ENCODE assay signal across 24 mouse cellular contexts in the genomic region with DNA sequence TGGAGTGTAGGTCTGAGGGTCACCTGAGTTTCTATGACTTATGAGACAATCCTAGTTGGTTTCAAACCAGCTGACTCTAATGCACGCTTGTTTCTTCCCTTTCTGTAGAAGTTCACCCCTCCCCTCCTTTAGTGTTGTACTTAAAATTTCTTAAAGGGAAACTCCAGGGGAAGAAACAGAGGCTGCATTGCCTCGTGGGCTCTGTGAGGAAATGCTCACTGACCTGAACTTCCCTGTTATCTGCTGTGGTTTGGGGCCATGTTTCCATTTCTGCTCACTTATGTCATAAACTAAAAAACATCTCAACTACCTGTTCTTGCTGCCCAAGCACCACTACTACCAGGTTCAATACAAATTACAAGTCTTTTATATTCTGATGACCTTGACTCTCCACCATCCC.
DNase-seq lines count a peak whose midpoint lies in the region; ATAC-seq and TF ChIP-seq lines count a peak whose summit lies in the region.
"Had no signal": no experiment of that assay in that cellular context is flagged by ENCODE, and none has a peak within 500 bp of the region (broad histone marks: within the 10 kb centered on the region; RNA-seq: fewer than 3 reads in every experiment).

No protein-coding gene starts in this region.

- no peak for TF ChIP-seq RAD21 in MEL (IDR thresholded peaks at IDR 0.05; ENCODE audit: low read depth, low read length)

- no peaks in the 10 kb centered on the region for H3K27me3 ChIP-seq in liver, adult 2 months (ENCODE audit: control insufficient read depth, insufficient read depth, low read length)
- no peaks in the 10 kb centered on the region for H3K27me3 ChIP-seq in liver, embryonic 12.5 days (replicated peaks)
- no peaks in the 10 kb centered on the region for H3K27me3 ChIP-seq in MEL (ENCODE audit: control insufficient read depth in 1 of 2, insufficient read depth in 2 of 2, low read length in 2 of 2)
- H3K27me3 ChIP-seq: embryonic facial prominence, embryonic 15.5 days; heart, embryonic 12.5 days; hindbrain, embryonic 12.5 days; liver, embryonic 13.5 days had no signal

- TF ChIP-seq CTCF in liver, adult 2 months (IDR thresholded peaks at IDR 0.05; ENCODE audit: low read depth, low read length): no peak
- no peak for TF ChIP-seq CTCF in MEL (IDR thresholded peaks at IDR 0.05 in 2 of 3, conservative IDR thresholded peaks at IDR 0.05 in 1 of 3; ENCODE audit: control insufficient read depth in 1 of 3, insufficient read depth in 1 of 3, low read depth in 2 of 3, low read length in 3 of 3, poor library complexity in 1 of 3, severe bottlenecking in 1 of 3)

- no peak overlapping the region for H3K4me2 ChIP-seq in liver, embryonic 12.5 days
- H3K4me2 ChIP-seq: embryonic facial prominence, embryonic 15.5 days; heart, embryonic 12.5 days; hindbrain, embryonic 12.5 days; liver, embryonic 13.5 days had no signal

- peak; percentile 80 to 81 for TF ChIP-seq EP300 in MEL (IDR thresholded peaks at IDR 0.05; ENCODE audit: low read depth in 1 of 2, low read length in 2 of 2)

- no peak overlapping the region for H3K27ac ChIP-seq in liver, adult 2 months (replicated peaks; ENCODE audit: insufficient read depth, low read depth, low read length)
- H3K27ac ChIP-seq in liver, embryonic 12.5 days: no peak overlapping the region
- no peak overlapping the region for H3K27ac ChIP-seq in MEL (ENCODE audit: control insufficient read depth, low read depth, low read length)
- H3K27ac ChIP-seq: embryonic facial prominence, embryonic 15.5 days; hindbrain, embryonic 12.5 days; limb, embryonic 10.5 days; liver, embryonic 13.5 days; midbrain, embryonic 10.5 days had no signal

- no peaks in the 10 kb centered on the region for H3K36me3 ChIP-seq in liver, adult 2 months (ENCODE audit: control insufficient read depth, insufficient read depth, low read length)
- H3K36me3 ChIP-seq in liver, embryonic 12.5 days: no peaks in the 10 kb centered on the region
- peaks cover 0 to 37% of the 10 kb centered on the region in 2 experiments; a peak in 2 of 4 replicates for H3K36me3 ChIP-seq in MEL (ENCODE audit: control insufficient read depth in 1 of 2, insufficient read depth in 2 of 2, low read length in 2 of 2)
- H3K36me3 ChIP-seq: embryonic facial prominence, embryonic 15.5 days; heart, embryonic 12.5 days; hindbrain, embryonic 12.5 days; limb, embryonic 10.5 days; liver, embryonic 13.5 days; midbrain, embryonic 10.5 days had no signal

- H3K4me1 ChIP-seq in liver, adult 2 months (ENCODE audit: control insufficient read depth, insufficient read depth, low read length): no peaks in the 10 kb centered on the region
- H3K4me1 ChIP-seq in liver, embryonic 12.5 days: no peaks in the 10 kb centered on the region
- H3K4me1 ChIP-seq in MEL (ENCODE audit: control insufficient read depth in 1 of 2, insufficient read depth in 2 of 2, low read length in 2 of 2): peaks cover 11 to 25% of the 10 kb centered on the region in 2 experiments
- H3K4me1 ChIP-seq: embryonic facial prominence, embryonic 15.5 days; heart, embryonic 12.5 days; hindbrain, embryonic 12.5 days; limb, embryonic 10.5 days; liver, embryonic 13.5 days had no signal

- no peak overlapping the region for H3K4me3 ChIP-seq in liver, adult 2 months (ENCODE audit: insufficient read depth, low read depth, low read length)
- no peak overlapping the region for H3K4me3 ChIP-seq in liver, embryonic 12.5 days
- H3K4me3 ChIP-seq in MEL (ENCODE audit: control insufficient read depth in 1 of 2, insufficient read depth in 1 of 2, low read depth in 2 of 2, low read length in 2 of 2): no peak overlapping the region
- H3K4me3 ChIP-seq: embryonic facial prominence, embryonic 15.5 days; heart, embryonic 12.5 days; hindbrain, embryonic 12.5 days; limb, embryonic 10.5 days; liver, embryonic 13.5 days; midbrain, embryonic 10.5 days had no signal

- 68% methylated on average over 2 of the region's 2 CpGs for WGBS in liver, adult 2 months
- WGBS in liver, embryonic 12.5 days (ENCODE audit: insufficient replicate concordance): 6% methylated on average over 2 of the region's 2 CpGs

- H3K79me2 ChIP-seq in liver, adult 2 months (ENCODE audit: control insufficient read depth, insufficient read depth, low read length): no peaks in the 10 kb centered on the region
- no peaks in the 10 kb centered on the region for H3K79me2 ChIP-seq in MEL (ENCODE audit: control insufficient read depth, insufficient read depth, low read length, poor library complexity)

- ATAC-seq in liver, embryonic 12.5 days: no peak
- peak; percentile 90 to 94 for ATAC-seq in hematopoietic stem cell, adult 5-6 weeks (replicated peaks in 1 of 2; ENCODE audit: insufficient read depth in 1 of 2, low FRiP score in 2 of 2, low TSS enrichment in 1 of 2, low read depth in 1 of 2, poor library complexity in 2 of 2, severe bottlenecking in 2 of 2)
- peak; percentile 62 for ATAC-seq in monocyte, adult 5-6 weeks (replicated peaks; ENCODE audit: insufficient number of reproducible peaks, low FRiP score, low TSS enrichment, poor library complexity, severe bottlenecking)
- ATAC-seq: forebrain, embryonic 14.5 days; midbrain, embryonic 16.5 days had no signal

- H3K9me3 ChIP-seq in liver, embryonic 12.5 days (replicated peaks): no peaks in the 10 kb centered on the region
- no peaks in the 10 kb centered on the region for H3K9me3 ChIP-seq in MEL (replicated peaks; ENCODE audit: insufficient read depth, low read length)
- H3K9me3 ChIP-seq: embryonic facial prominence, embryonic 15.5 days; heart, embryonic 12.5 days; hindbrain, embryonic 12.5 days; limb, embryonic 10.5 days; liver, embryonic 13.5 days; midbrain, embryonic 10.5 days had no signal

- peak; percentile 28 for DNase-seq in liver, adult 2 months (ENCODE audit: extremely low read depth, low read depth, low spot score)
- DNase-seq in MEL (ENCODE audit: low read depth, low spot score): peak; percentile 76
- no peak for DNase-seq in adrenal gland, postnatal 36 days
- no peak for DNase-seq in kidney, postnatal 25 days
- no peak for DNase-seq in gastrocnemius, adult 18-20 months (ENCODE audit: low spot score)
- DNase-seq: adrenal gland, adult 8-10 months; cerebellum, adult 9-10 months; gastrocnemius, postnatal 14 days; heart, adult 18-20 months; heart, postnatal 10 days; kidney, adult 18-20 months; kidney, postnatal 10 days; liver, embryonic 13.5 days; right cerebral cortex, postnatal 14 days had no signal

- TF ChIP-seq POLR2A in liver, adult 2 months (IDR thresholded peaks at IDR 0.05; ENCODE audit: extremely low read depth, insufficient read depth, low read length): no peak
- TF ChIP-seq POLR2A in MEL (IDR thresholded peaks at IDR 0.05; ENCODE audit: control insufficient read depth in 1 of 2, insufficient read depth in 1 of 2, low read depth in 1 of 2, low read length in 2 of 2, poor library complexity in 1 of 2): no peak

- H3K9ac ChIP-seq in liver, adult 2 months (ENCODE audit: low read depth, low read length): no peak overlapping the region
- H3K9ac ChIP-seq in liver, embryonic 12.5 days: no peak overlapping the region
- H3K9ac ChIP-seq in MEL (ENCODE audit: control insufficient read depth, low read depth, low read length, poor library complexity, severe bottlenecking): no peak overlapping the region
- H3K9ac ChIP-seq: embryonic facial prominence, embryonic 15.5 days; heart, embryonic 12.5 days; hindbrain, embryonic 12.5 days; liver, embryonic 13.5 days had no signal

TF ChIP-seq in MEL, 35 proteins besides CTCF, POLR2A, EP300 and RAD21 (continues in another document):
- TF ChIP-seq ELF1 (IDR thresholded peaks at IDR 0.05; ENCODE audit: low read depth, low read length): 0 out of 2 replicates have a peak, but pooled peaks have one; percentile 16
- TF ChIP-seq CHD2 (IDR thresholded peaks at IDR 0.05; ENCODE audit: low read length): 0 out of 2 replicates have a peak, but pooled peaks have one; percentile 24
- peak; percentile 62 for TF ChIP-seq SIN3A (IDR thresholded peaks at IDR 0.05; ENCODE audit: low read length)
- no peak for TF ChIP-seq ZKSCAN1 (IDR thresholded peaks at IDR 0.05; ENCODE audit: low read depth, low read length)
- no peak for TF ChIP-seq UBTF (IDR thresholded peaks at IDR 0.05; ENCODE audit: borderline replicate concordance, insufficient read depth, low read depth, low read length)
- TF ChIP-seq BHLHE40 (IDR thresholded peaks at IDR 0.05; ENCODE audit: borderline replicate concordance, low read depth, low read length): peak; percentile 17; the same call in 1 of the 2 replicates
- no peak for TF ChIP-seq JUND (IDR thresholded peaks at IDR 0.05; ENCODE audit: low read depth, low read length)
- TF ChIP-seq POLR2AphosphoS2 (IDR thresholded peaks at IDR 0.05; ENCODE audit: low read length): no peak
- peak; percentile 73; the same call in 1 of the 2 replicates for TF ChIP-seq MAX (IDR thresholded peaks at IDR 0.05; ENCODE audit: low read length)
- 0 out of 2 replicates have a peak, but pooled peaks have one; percentile 47 for TF ChIP-seq TCF12 (IDR thresholded peaks at IDR 0.05; ENCODE audit: low read depth, low read length)
- peak; percentile 79 for TF ChIP-seq RCOR1 (IDR thresholded peaks at IDR 0.05; ENCODE audit: low read depth, low read length)
- no peak for TF ChIP-seq ZC3H11A (IDR thresholded peaks at IDR 0.05; ENCODE audit: low read depth, low read length)
- peak; percentile 69 for TF ChIP-seq GATA1 (IDR thresholded peaks at IDR 0.05; ENCODE audit: low read depth, low read length)
- peak; percentile 18; the same call in 1 of the 2 replicates for TF ChIP-seq MYB (IDR thresholded peaks at IDR 0.05; ENCODE audit: low read depth, low read length)
- TF ChIP-seq ETS1 (IDR thresholded peaks at IDR 0.05; ENCODE audit: low read depth, low read length): peak; percentile 72
- no peak for TF ChIP-seq E2F4 (IDR thresholded peaks at IDR 0.05; ENCODE audit: borderline replicate concordance, low read depth, low read length)
- peak; percentile 57 for TF ChIP-seq MXI1 (IDR thresholded peaks at IDR 0.05; ENCODE audit: low read depth, low read length)
- no peak for TF ChIP-seq USF2 (IDR thresholded peaks at IDR 0.05; ENCODE audit: borderline replicate concordance in 1 of 2, insufficient read depth in 1 of 2, low read depth in 1 of 2, low read length in 2 of 2)
- no peak for TF ChIP-seq MAZ (IDR thresholded peaks at IDR 0.05; ENCODE audit: low read depth, low read length)
- no peak for TF ChIP-seq TAL1 (IDR thresholded peaks at IDR 0.05; ENCODE audit: low read length)
- no peak for TF ChIP-seq SMC3 (IDR thresholded peaks at IDR 0.05; ENCODE audit: low read depth, low read length)
- no peak for TF ChIP-seq NELFE (IDR thresholded peaks at IDR 0.05; ENCODE audit: low read depth, low read length)
- no peak for TF ChIP-seq CHD1 (IDR thresholded peaks at IDR 0.05; ENCODE audit: low read depth, low read length)
- TF ChIP-seq ZMIZ1 (IDR thresholded peaks at IDR 0.05; ENCODE audit: low read depth, low read length): no peak
- no peak for TF ChIP-seq TBP (IDR thresholded peaks at IDR 0.05; ENCODE audit: low read depth, low read length)
- no peak for TF ChIP-seq USF1 (IDR thresholded peaks at IDR 0.05; ENCODE audit: low read depth, low read length)
- TF ChIP-seq GABPA (IDR thresholded peaks at IDR 0.05; ENCODE audit: low read depth, low read length): no peak

Comparison
In these comparisons a context has a peak if more than half of its experiments do, and no peak if none do; other contexts are left out.
1. DNase-seq: peak in liver, adult 2 months (single experiment) and MEL (single experiment); none in adrenal gland, postnatal 36 days (0 of 2), kidney, postnatal 25 days (0 of 2) and gastrocnemius, adult 18-20 months (single experiment).